Mouse (Mus musculus): ENCODE measurements around the gene Cluap1. TPM values are rescaled to one million over a fixed set of nuclear protein-coding genes. Genes with fewer than 3 reads are reported as not detected.
"Not testable (repeated sequence)": the region's sequence is repeated elsewhere in the genome, so short reads cannot be mapped to it uniquely, and the experiment has no call there.

The Cluap1 gene
- polyA plus RNA-seq, 1 experiment = 17.0 TPM

- Histone ChIP-seq H3K9me3 (peaks cover 5% of the 10 kb centered on the region; the same call in 1 of the 2 replicates), H3K27me3 (replicated peaks) (no peaks in the 10 kb centered on the region), H3K36me3 (replicated peaks; ENCODE audit: low read length) (peaks cover 84% of the 10 kb centered on the region), H3K4me1 (peaks cover 27% of the 10 kb centered on the region), H3K4me3 (replicated peaks) (no peak overlapping the region)
- no peak for TF ChIP-seq FLI1 (IDR thresholded peaks at IDR 0.05; ENCODE audit: low read length)
- TF ChIP-seq GATA1 (IDR thresholded peaks at IDR 0.05; ENCODE audit: borderline replicate concordance, low read length) = no peak
Observed at GRCm38 (mm10) chr16:3929151-3929550, 20.6 kb downstream of the Cluap1 start.

- Histone ChIP-seq H3K9me3 (no peaks in the 10 kb centered on the region), H3K4me3 (replicated peaks) (no peak overlapping the region), H3K27me3 (replicated peaks) (no peaks in the 10 kb centered on the region), H3K4me1 (peaks cover 30% of the 10 kb centered on the region), H3K36me3 (replicated peaks; ENCODE audit: low read length) (peaks cover 91% of the 10 kb centered on the region)
- no peak for TF ChIP-seq GATA1 (IDR thresholded peaks at IDR 0.05; ENCODE audit: borderline replicate concordance, low read length)
- no peak for TF ChIP-seq FLI1 (IDR thresholded peaks at IDR 0.05; ENCODE audit: low read length)
Observed at GRCm38 (mm10) chr16:3933536-3933935, 24.9 kb downstream of the Cluap1 start.

GRCm38 (mm10) chr16:3934091-3934490 lies 25.5 kb downstream of the Cluap1 start:
- H3K36me3 ChIP-seq (replicated peaks; ENCODE audit: low read length) = peaks cover 93% of the 10 kb centered on the region
- H3K4me1 ChIP-seq = peaks cover 25% of the 10 kb centered on the region
- H3K27me3 ChIP-seq (replicated peaks) = no peaks in the 10 kb centered on the region
- no peaks in the 10 kb centered on the region for H3K9me3 ChIP-seq
- no peak for TF ChIP-seq GATA1 (IDR thresholded peaks at IDR 0.05; ENCODE audit: borderline replicate concordance, low read length)
- no peak overlapping the region for H3K4me3 ChIP-seq (replicated peaks)

GRCm38 (mm10) chr16:3934701-3935100 lies 26.1 kb downstream of the Cluap1 start:
- no peaks in the 10 kb centered on the region for H3K27me3 ChIP-seq (replicated peaks)
- peaks cover 22% of the 10 kb centered on the region for H3K4me1 ChIP-seq
- no peaks in the 10 kb centered on the region for H3K9me3 ChIP-seq
- peaks cover 91% of the 10 kb centered on the region for H3K36me3 ChIP-seq (replicated peaks; ENCODE audit: low read length)
- H3K4me3 ChIP-seq (replicated peaks) = no peak overlapping the region
- TF ChIP-seq FLI1 (IDR thresholded peaks at IDR 0.05; ENCODE audit: low read length) (no peak), GATA1 (IDR thresholded peaks at IDR 0.05; ENCODE audit: borderline replicate concordance, low read length) (no peak)

- Histone ChIP-seq H3K4me1 (peaks cover 73% of the 10 kb centered on the region), H3K27me3 (replicated peaks) (no peaks in the 10 kb centered on the region), H3K36me3 (replicated peaks; ENCODE audit: low read length) (peaks cover 90% of the 10 kb centered on the region), H3K4me3 (replicated peaks) (no peak overlapping the region), H3K9me3 (peaks cover 8% of the 10 kb centered on the region; the same call in 1 of the 2 replicates)
- TF ChIP-seq GATA1 (IDR thresholded peaks at IDR 0.05; ENCODE audit: borderline replicate concordance, low read length) = no peak
- TF ChIP-seq FLI1 (IDR thresholded peaks at IDR 0.05; ENCODE audit: low read length) = no peak
Observed at GRCm38 (mm10) chr16:3951141-3951540, 42.5 kb downstream of the Cluap1 start.

GRCm38 (mm10) chr16:3956369-3956768 lies 47.8 kb downstream of the Cluap1 start:
- peaks cover 56% of the 10 kb centered on the region for H3K4me1 ChIP-seq
- TF ChIP-seq FLI1 (IDR thresholded peaks at IDR 0.05; ENCODE audit: low read length) (no peak), GATA1 (IDR thresholded peaks at IDR 0.05; ENCODE audit: borderline replicate concordance, low read length) (no peak)
- peaks cover 65% of the 10 kb centered on the region for H3K36me3 ChIP-seq (replicated peaks; ENCODE audit: low read length)
- H3K4me3 ChIP-seq (replicated peaks) = no peak overlapping the region
- H3K27me3 ChIP-seq (replicated peaks) = no peaks in the 10 kb centered on the region
- no peaks in the 10 kb centered on the region for H3K9me3 ChIP-seq

- Histone ChIP-seq H3K4me1 (peaks cover 52% of the 10 kb centered on the region), H3K36me3 (replicated peaks; ENCODE audit: low read length) (peaks cover 66% of the 10 kb centered on the region), H3K27me3 (replicated peaks) (peaks cover 4% of the 10 kb centered on the region), H3K4me3 (replicated peaks) (no peak overlapping the region), H3K9me3 (no peaks in the 10 kb centered on the region)
- TF ChIP-seq FLI1 (IDR thresholded peaks at IDR 0.05; ENCODE audit: low read length) (no peak), GATA1 (IDR thresholded peaks at IDR 0.05; ENCODE audit: borderline replicate concordance, low read length) (no peak)
Observed at GRCm38 (mm10) chr16:3959261-3959660, 50.7 kb downstream of the Cluap1 start.

GRCm38 (mm10) chr16:3964990-3965389 lies 56.4 kb downstream of the Cluap1 start:
- TF ChIP-seq GATA1 (IDR thresholded peaks at IDR 0.05; ENCODE audit: borderline replicate concordance, low read length) (no peak), FLI1 (IDR thresholded peaks at IDR 0.05; ENCODE audit: low read length) (no peak)
- H3K9me3 ChIP-seq = no peaks in the 10 kb centered on the region
- H3K36me3 ChIP-seq (replicated peaks; ENCODE audit: low read length) = peaks cover 49% of the 10 kb centered on the region
- H3K4me3 ChIP-seq (replicated peaks) = no peak overlapping the region
- peaks cover 6% of the 10 kb centered on the region for H3K27me3 ChIP-seq (replicated peaks)
- peaks cover 41% of the 10 kb centered on the region for H3K4me1 ChIP-seq

DNA sequence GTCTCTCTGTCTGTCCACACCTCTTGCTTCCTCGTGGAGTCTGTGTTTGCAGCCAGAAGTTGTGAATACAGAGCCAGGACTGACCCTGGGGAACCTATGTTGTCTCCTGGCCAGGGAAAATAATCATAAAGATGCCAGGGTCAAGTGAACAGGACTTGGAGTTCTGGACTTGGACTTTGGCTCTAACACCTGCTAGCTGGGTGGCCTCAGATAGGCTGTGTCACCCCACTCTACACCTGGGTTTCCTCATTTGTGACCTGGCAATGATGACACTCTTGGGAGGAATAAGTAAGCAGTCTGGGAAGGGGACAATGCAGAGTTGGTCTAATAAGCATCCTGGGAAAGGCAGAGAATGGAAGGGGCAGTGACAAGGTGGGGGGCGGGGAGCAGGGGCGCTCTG lies 56.9 kb downstream of the Cluap1 start:
- Histone ChIP-seq H3K4me1 (peaks cover 36% of the 10 kb centered on the region), H3K36me3 (replicated peaks; ENCODE audit: low read length) (peaks cover 49% of the 10 kb centered on the region), H3K27me3 (replicated peaks) (peaks cover 6% of the 10 kb centered on the region), H3K4me3 (replicated peaks) (no peak overlapping the region), H3K9me3 (no peaks in the 10 kb centered on the region)
- no peak for TF ChIP-seq GATA1 (IDR thresholded peaks at IDR 0.05; ENCODE audit: borderline replicate concordance, low read length)
- no peak for TF ChIP-seq FLI1 (IDR thresholded peaks at IDR 0.05; ENCODE audit: low read length)

- not testable (repeated sequence) for H3K27me3 ChIP-seq (replicated peaks); H3K4me3 ChIP-seq (replicated peaks); H3K9me3 ChIP-seq
- Histone ChIP-seq H3K4me1 (peaks cover 52% of the 10 kb centered on the region), H3K36me3 (replicated peaks; ENCODE audit: low read length) (peaks cover 27% of the 10 kb centered on the region)
Observed at GRCm38 (mm10) chr16:3974456-3974855, 65.9 kb downstream of the Cluap1 start.

- Histone ChIP-seq H3K9me3 (no peaks in the 10 kb centered on the region), H3K36me3 (replicated peaks; ENCODE audit: low read length) (peaks cover 39% of the 10 kb centered on the region), H3K27me3 (replicated peaks) (no peaks in the 10 kb centered on the region), H3K4me3 (replicated peaks) (peak overlapping the region; percentile 89), H3K4me1 (peaks cover 58% of the 10 kb centered on the region)
- no peak for TF ChIP-seq GATA1 (IDR thresholded peaks at IDR 0.05; ENCODE audit: borderline replicate concordance, low read length)
- TF ChIP-seq FLI1 (IDR thresholded peaks at IDR 0.05; ENCODE audit: low read length) = no peak
Observed at GRCm38 (mm10) chr16:3975658-3976057, 67.1 kb downstream of the Cluap1 start.

Data from megakaryocyte, embryonic 14.5 days (primary cell).